Mouse (Mus musculus) neural tube, embryonic 14.5 days (tissue): ENCODE data around the gene Kpna3. TPM values are rescaled to one million over a fixed set of nuclear protein-coding genes. Genes with fewer than 3 reads are reported as not detected.
A peak's percentile ranks its signal among the peaks of the same experiment; 100 is the strongest.

ENCODE experiments used
- ATAC-seq: fragments of 200-750 bp; cut with Nextera tagmentation; 2 replicates; pipeline ENCODE4 v1.8.0; 2017; ENCODE audit warnings: low read depth, mild to moderate bottlenecking, moderate TSS enrichment, moderate library complexity
- H3K27ac ChIP-seq: fragments of 300-500 bp; sonication (generic); 2 replicates; pipeline ENCODE4 v1.5.1; 2014; ENCODE audit warnings: low read depth, mild to moderate bottlenecking, control low read depth, low read length, moderate library complexity, mixed read lengths
- H3K27me3 ChIP-seq: fragments of 300-500 bp; sonication (generic); 2 replicates; pipeline ENCODE4 v1.6.1; 2014; ENCODE audit warnings: low read length; ENCODE audit not compliant: control insufficient read depth, insufficient read depth
- H3K36me3 ChIP-seq: fragments of 300-500 bp; sonication (generic); 2 replicates; pipeline ENCODE4 v1.6.1; 2014; ENCODE audit warnings: low read length, mixed read lengths; ENCODE audit not compliant: control insufficient read depth, insufficient read depth
- H3K4me1 ChIP-seq: fragments of 300-500 bp; sonication (generic); 2 replicates; pipeline ENCODE4 v1.6.1; 2014; ENCODE audit warnings: low read length; ENCODE audit not compliant: control insufficient read depth, insufficient read depth
- H3K4me2 ChIP-seq: fragments of 300-500 bp; sonication (generic); 2 replicates; pipeline ENCODE4 v1.6.1; 2014; ENCODE audit warnings: mild to moderate bottlenecking, low read depth, low read length, control low read depth
- H3K4me3 ChIP-seq: fragments of 300-500 bp; sonication (generic); 2 replicates; pipeline ENCODE4 v1.5.1; 2014; ENCODE audit warnings: low read depth, low read length, control low read depth, mixed read lengths
- H3K9ac ChIP-seq: fragments of 300-500 bp; sonication (generic); replicated peaks from 2 replicates; pipeline ENCODE4 v1.6.1; 2014; ENCODE audit warnings: low read depth, mild to moderate bottlenecking, control low read depth, low read length, mixed read lengths
- H3K9me3 ChIP-seq: fragments of 300-500 bp; sonication (generic); 2 replicates; pipeline ENCODE4 v1.6.1; 2016; ENCODE audit warnings: low read length; ENCODE audit not compliant: control insufficient read depth
- WGBS: fragments of 180-500 bp; shearing (Covaris S2); extraction: QIAGEN DNeasy Blood & Tissue Kit; methylation state at CpG from one replicate; pipeline ENCODE4 v1.1.7; 2014; 5-methylcytosine and 5-hydroxymethylcytosine counted together
- polyA plus RNA-seq: library from polyadenylated mRNA; unstranded; fragments of >200 nt; fragmentation: Nextera tagmentation; extraction: Ambion mirVana; gene quantifications from 2 replicates; pipeline ENCODE4 v1.2.1, GENCODE M21; 2014

The Kpna3 gene
- polyA plus RNA-seq, 1 experiment from 2014 or later, result 82.1 TPM

DNA sequence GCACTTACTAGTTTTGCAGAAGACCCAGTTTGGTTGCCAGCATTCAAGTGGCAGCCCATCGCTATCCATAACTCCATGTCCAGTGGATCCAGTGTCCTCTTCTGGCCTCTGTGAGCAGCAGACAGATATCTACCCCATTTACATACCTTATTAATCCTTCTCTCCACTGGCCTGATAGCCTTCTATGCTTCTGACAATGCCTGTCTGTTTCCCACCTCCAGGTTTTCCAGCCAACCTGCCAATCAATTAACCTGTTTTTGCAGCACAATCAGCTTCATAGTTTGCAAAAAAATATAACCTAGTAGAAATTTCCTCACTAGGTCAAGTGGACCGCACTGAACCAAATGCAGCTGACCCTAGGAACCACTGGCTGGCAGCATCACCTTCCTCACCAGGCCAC is 77.4 kb downstream of the Kpna3 start:
- no peak overlapping the region for H3K27ac ChIP-seq
- H3K36me3 ChIP-seq, result peaks cover 13% of the 10 kb centered on the region
- H3K9ac ChIP-seq, result no peak overlapping the region
- H3K4me3 ChIP-seq, result no peak overlapping the region
- no peak overlapping the region for H3K4me2 ChIP-seq
- H3K9me3 ChIP-seq, result no peaks in the 10 kb centered on the region
- no peaks in the 10 kb centered on the region for H3K27me3 ChIP-seq
- 99% methylated on average over 2 of the region's 2 CpGs for WGBS
- ATAC-seq, result no peak
- 0 out of 2 replicates have a peak, but pooled peaks cover 3% of the 10 kb centered on the region for H3K4me1 ChIP-seq

GRCm38 (mm10) chr14:61360981-61361511 is 78.6 kb downstream of the Kpna3 start:
- H3K4me3 ChIP-seq, result no peak overlapping the region
- H3K27ac ChIP-seq, result no peak overlapping the region; the same call in 1 of the 2 replicates
- H3K9ac ChIP-seq, result peak overlapping the region; percentile 54; the same call in 1 of the 2 replicates

GRCm38 (mm10) chr14:61360131-61360980 is 79.3 kb downstream of the Kpna3 start, which contains the start of gene Ebpl:
TSS of gene Ebpl (minus strand) at chr14:61360439.
- peak within 1 kb of the TSS; percentile 55 for H3K4me2 ChIP-seq
- peak within 1 kb of the TSS; percentile 54 for H3K9ac ChIP-seq
- WGBS, result 1% methylated on average over 40 of the region's 40 CpGs
- H3K36me3 ChIP-seq, result peaks cover 1% of the 10 kb centered on the region; the same call in 1 of the 2 replicates
- 0 out of 2 replicates have a peak, but pooled peaks cover 3% of the 10 kb centered on the region for H3K4me1 ChIP-seq
- peak within 1 kb of the TSS; percentile 41 for H3K27ac ChIP-seq
- peak; percentile 97 for ATAC-seq
- no peaks in the 10 kb centered on the region for H3K27me3 ChIP-seq
- H3K9me3 ChIP-seq, result no peaks in the 10 kb centered on the region
- H3K4me3 ChIP-seq, result peak within 1 kb of the TSS; percentile 42

More at GRCm38 (mm10) chr14:61360981-61361511, 78.6 kb downstream of the Kpna3 start:
- Histone ChIP-seq H3K9me3 (no peaks in the 10 kb centered on the region), H3K4me1 (0 out of 2 replicates have a peak, but pooled peaks cover 3% of the 10 kb centered on the region), H3K27me3 (no peaks in the 10 kb centered on the region), H3K36me3 (peaks cover 6% of the 10 kb centered on the region; the same call in 1 of the 2 replicates), H3K4me2 (peak overlapping the region; percentile 55; the same call in 1 of the 2 replicates)
- ATAC-seq, result no peak
- WGBS, result 64% methylated on average over 3 of the region's 3 CpGs

- no peaks in the 10 kb centered on the region for H3K4me1 ChIP-seq
- H3K9me3 ChIP-seq, result no peaks in the 10 kb centered on the region
- no peak overlapping the region for H3K27ac ChIP-seq
- H3K4me3 ChIP-seq, result no peak overlapping the region
- no peak overlapping the region for H3K9ac ChIP-seq
- H3K27me3 ChIP-seq, result no peaks in the 10 kb centered on the region
- WGBS, result 82% methylated on average over 10 of the region's 10 CpGs
- H3K36me3 ChIP-seq, result no peaks in the 10 kb centered on the region
- no peak overlapping the region for H3K4me2 ChIP-seq
- ATAC-seq, result no peak
Observed at GRCm38 (mm10) chr14:61354251-61355235, 85.1 kb downstream of the Kpna3 start.

DNA sequence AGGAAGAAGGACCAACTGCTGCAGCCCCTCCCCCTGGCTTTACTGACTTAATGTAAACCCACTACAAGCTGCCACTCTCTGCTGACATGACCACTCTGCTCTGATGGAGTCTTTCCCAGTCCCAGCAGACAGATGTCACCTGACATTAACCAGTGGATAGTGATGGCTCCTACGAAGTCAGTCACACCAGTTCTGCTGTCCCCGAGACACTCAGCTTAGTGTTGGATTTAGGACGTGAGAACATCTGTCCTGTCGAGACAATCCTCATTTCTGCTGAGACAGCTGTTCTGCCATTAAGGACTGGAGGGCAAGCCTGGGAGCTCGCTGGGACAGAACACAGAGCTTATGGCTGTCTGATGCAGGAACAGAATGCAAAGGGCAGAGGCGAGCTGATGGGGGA is 88.9 kb downstream of the Kpna3 start:
- no peak overlapping the region for H3K27ac ChIP-seq
- H3K4me1 ChIP-seq, result no peaks in the 10 kb centered on the region
- no peak for ATAC-seq
- H3K9ac ChIP-seq, result no peak overlapping the region
- no peaks in the 10 kb centered on the region for H3K9me3 ChIP-seq
- H3K4me3 ChIP-seq, result no peak overlapping the region
- no peaks in the 10 kb centered on the region for H3K36me3 ChIP-seq
- H3K27me3 ChIP-seq, result no peaks in the 10 kb centered on the region
- H3K4me2 ChIP-seq, result no peak overlapping the region
- 56% methylated on average over 6 of the region's 6 CpGs for WGBS

GRCm38 (mm10) chr14:61349876-61350275 is 89.8 kb downstream of the Kpna3 start:
- no peak for ATAC-seq
- no peaks in the 10 kb centered on the region for H3K36me3 ChIP-seq
- no peak overlapping the region for H3K4me3 ChIP-seq
- H3K4me1 ChIP-seq, result no peaks in the 10 kb centered on the region
- no peak overlapping the region for H3K27ac ChIP-seq
- no peaks in the 10 kb centered on the region for H3K9me3 ChIP-seq
- no peaks in the 10 kb centered on the region for H3K27me3 ChIP-seq
- WGBS, result 93% methylated on average over 4 of the region's 4 CpGs
- no peak overlapping the region for H3K4me2 ChIP-seq
- H3K9ac ChIP-seq, result no peak overlapping the region

DNA sequence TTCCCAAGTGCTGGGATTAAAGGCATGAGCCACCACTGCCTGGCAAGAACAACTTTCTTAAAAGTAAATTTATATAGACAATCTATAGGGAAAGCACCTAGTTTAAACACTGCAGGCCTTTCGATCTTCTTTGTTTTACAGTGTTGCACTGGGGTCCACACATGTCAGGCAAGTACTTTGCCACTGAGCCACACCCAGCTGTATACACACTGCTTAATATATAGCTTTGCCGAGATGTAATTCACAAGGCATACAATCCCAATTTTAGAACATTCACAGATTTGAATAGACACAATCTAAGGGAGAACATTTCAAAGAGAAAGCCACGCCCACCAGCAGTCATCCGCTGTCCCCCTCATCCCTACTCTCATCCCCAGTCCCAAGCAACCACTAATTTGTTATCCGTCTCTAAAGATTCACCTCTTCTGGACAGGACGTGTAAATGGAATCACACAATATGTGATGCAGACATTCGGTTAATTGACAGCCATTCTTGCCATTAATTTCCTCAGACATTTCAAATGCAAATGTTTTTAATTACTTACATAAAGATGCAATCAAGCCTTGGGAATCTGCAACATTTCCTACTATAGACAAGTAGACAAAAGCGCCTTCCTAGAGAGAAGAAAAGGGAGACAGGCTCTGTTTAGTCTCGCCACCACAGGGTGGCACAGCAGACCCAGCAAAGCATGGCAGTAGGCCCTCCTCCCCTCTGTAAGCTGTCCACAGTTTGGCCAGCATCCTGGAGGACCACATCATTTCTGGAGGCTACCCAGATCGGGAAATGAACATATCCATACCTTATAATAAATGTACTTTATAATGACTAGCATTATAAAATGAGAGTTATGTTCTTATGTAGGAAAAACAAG is 92.6 kb downstream of the Kpna3 start:
- WGBS, result 47% methylated on average over 10 of the region's 10 CpGs
- Histone ChIP-seq H3K27me3 (no peaks in the 10 kb centered on the region), H3K36me3 (no peaks in the 10 kb centered on the region)

DNA sequence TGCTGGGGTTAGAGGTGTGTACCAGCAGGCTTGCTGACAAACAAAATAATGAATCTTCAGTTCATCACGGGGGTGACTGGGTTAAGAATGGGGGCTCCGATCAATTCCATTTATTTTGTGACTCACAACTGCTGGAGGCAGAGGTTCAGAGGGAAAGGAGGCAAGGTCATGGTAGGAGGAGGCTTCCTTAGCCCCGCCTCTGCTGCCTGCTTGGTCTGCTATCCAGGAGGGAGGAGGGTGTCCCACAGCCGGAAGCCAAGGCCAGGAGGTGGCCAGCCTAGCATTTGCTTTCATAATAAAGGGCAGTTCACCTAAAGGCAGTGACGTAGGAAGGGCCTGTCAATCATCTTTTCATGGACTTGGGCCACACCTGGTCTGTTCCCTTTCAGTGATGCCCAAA is 95.1 kb downstream of the Kpna3 start:
- Histone ChIP-seq H3K4me1 (no peaks in the 10 kb centered on the region), H3K9me3 (no peaks in the 10 kb centered on the region), H3K27ac (no peak overlapping the region), H3K27me3 (no peaks in the 10 kb centered on the region), H3K36me3 (no peaks in the 10 kb centered on the region), H3K4me2 (no peak overlapping the region), H3K9ac (no peak overlapping the region), H3K4me3 (no peak overlapping the region)
- 88% methylated on average over 5 of the region's 5 CpGs for WGBS
- ATAC-seq, result no peak

More for the DNA sequence above, 92.6 kb downstream of the Kpna3 start:
- H3K27ac ChIP-seq, result no peak overlapping the region
- H3K4me1 ChIP-seq, result no peaks in the 10 kb centered on the region
- peak; percentile 85; the same call in 1 of the 2 replicates for ATAC-seq
- no peak overlapping the region for H3K4me3 ChIP-seq
- H3K4me2 ChIP-seq, result no peak overlapping the region
- no peaks in the 10 kb centered on the region for H3K9me3 ChIP-seq
- no peak overlapping the region for H3K9ac ChIP-seq
